Mouse (Mus musculus) B cell, adult 2 months (primary cell): ENCODE measurements at regions not wholly inside any gene's neighbourhood (a gene's known extent, or its start where the extent isn't known, plus 50 kb on each side); places are given as distances from the start of the nearest gene placed in this dataset.

ENCODE experiments used
- DNase-seq, 2 experiments: peaks; one replicate each; pipeline ENCODE4 v3.0.0; 2022

DNA sequence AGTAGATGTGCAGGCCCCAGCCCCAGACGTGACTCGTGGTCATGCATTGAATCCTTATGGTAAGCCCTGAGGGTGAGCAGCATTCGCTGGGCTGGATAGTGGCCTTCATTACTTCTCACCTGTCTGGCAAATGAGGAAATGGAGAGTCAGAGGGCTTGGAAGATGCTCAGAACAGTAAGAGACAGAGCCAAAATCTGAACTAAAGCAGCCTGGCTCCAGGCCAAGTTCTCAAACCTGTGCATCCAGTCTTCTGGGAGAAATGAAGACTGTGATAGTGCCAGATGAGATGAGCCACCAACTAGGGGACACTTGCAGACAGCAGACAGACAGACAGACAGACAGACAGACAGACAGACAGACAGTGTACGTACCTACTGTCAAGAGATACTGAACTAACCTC, 137.1 kb downstream of the Wscd1 start:
- DNase-seq = no peak

DNA sequence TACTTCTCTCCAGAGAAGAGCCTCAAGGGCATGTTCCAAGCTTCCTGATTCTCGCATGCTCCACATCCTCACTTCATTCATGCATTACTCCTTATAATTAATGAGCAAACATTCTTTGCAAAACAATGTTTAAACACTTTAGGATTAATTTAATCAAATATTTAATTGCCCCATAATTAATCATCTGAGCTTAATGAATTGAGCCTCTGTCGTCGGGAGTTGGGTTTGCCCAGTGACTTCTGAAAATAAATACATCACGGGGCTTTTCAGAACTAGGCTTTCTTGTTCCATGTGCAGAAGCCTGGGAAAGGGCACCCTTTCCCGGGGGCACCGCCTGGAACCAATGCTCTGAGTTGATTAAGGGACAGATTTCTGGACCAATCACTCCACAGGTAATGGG, 135.1 kb downstream of the Wscd1 start:
- DNase-seq = no peak

DNA sequence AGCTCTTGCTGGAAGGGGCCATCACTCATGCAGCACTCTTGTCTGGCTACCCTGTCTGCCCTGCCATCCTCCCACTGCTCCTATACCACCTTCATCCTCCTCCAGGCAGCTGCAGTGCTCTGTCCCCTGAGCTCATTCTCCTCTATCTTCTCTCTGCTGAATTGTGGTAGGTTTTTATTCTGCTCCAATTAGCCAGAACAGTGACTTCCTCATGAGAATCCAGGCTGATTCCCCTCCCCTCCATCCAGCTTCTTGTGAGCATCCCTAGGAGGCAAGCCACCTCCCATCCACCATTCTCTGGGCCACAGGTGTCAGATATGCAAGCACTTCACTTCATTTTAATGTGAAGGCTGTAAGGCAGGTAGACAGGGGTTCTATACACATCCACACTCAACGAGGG, 132.1 kb downstream of the Wscd1 start:
- DNase-seq = no peak

DNA sequence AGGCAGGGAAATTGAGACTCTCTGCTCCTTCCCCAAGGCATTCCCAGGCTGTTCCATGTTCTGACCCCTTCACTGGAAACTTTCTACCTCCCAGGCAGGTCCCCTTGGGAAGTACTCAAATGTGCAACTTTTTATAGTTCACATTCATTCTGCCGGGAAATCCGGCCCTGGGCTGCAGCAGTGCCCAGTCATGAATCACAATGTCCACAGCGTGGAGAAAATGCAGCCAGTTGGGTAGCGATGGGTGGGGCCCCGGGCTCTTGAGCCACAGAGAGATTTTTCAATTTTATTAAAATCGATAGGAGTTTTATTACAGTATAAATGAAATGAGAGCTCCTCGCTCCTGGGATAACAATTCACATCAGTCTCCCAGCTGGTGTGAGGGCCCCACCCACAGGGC, 121.6 kb downstream of the Wscd1 start:
- no peak for DNase-seq

DNA sequence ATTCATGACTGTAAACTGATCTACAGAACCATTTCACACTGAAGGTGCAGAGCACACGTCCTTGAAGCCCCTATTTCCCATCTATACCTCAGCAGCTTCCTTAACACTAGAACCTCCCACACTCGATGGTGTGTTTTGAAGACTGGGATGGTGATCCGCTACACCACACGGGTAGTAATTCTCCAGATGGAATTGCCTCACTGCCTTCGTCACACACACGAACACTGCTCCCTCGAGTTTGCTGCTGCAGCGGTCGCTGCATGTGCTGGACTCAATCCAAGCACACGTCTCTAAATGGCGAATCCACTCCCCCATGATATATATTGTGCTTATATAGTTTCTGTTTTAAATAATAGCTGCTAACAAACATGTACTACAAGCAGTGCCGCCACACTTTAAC, 117.0 kb downstream of the Wscd1 start:
- DNase-seq = no peak

GRCm38 (mm10) chr11:71857926-71858325, 108.2 kb downstream of the Wscd1 start:
- DNase-seq = no peak

GRCm38 (mm10) chr11:71855557-71855956, 105.8 kb downstream of the Wscd1 start:
- no peak for DNase-seq

- DNase-seq = no peak
These were observed 105.3 kb downstream of the Wscd1 start for GRCm38 (mm10) chr11:71855058-71855457.

DNA sequence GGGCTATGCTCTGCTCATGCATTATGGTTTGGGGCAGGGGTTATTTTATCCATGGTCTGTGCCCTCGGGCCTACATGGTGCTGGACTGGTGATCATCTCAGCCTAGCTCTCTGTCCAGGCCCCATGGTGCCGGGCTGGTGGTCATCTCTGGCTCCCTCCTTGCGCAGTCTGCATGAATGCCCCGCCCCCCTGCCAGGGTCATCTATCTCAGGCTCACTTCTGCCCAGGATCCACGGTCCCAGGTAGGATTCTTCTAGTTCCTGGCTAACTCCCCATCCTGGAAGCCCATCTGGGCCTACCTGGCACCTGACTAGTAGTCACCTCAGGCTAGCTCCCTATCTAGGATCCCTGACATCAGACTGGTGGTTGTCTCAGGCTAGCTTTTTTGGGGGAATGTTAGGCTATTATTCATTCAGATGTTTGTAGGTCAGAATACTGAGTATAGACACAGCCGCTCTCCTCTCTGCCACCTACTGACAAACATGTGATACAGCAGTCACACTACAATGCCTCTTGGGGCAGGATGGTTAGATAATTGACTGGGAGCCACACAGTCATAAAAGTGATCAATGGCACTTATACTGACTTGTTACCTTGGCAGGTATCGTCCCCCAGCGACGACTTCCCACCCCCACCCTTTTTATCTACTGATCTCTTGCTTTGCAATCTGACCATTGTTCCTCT, 98.1 kb downstream of the Wscd1 start:
- DNase-seq = no peak

DNA sequence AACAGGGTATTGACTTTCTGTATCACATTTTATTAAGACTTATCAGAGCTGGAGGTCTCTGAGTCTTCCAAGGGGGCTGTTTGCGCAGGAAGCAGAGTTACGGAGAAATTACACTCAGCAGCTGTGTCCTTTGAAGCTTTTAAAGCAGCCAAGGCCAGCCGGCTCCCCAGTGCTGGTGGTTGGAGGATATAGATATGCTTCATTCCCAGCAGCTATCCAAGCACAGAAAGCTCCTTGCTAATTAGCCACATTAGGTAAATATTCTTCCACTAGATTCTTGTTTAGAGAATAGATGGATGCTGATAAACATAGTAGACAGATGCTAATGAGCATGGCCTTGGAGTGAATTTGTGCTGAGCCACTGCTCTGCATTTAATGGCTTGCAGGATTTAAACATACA, 96.8 kb downstream of the Wscd1 start:
- no peak for DNase-seq

DNA sequence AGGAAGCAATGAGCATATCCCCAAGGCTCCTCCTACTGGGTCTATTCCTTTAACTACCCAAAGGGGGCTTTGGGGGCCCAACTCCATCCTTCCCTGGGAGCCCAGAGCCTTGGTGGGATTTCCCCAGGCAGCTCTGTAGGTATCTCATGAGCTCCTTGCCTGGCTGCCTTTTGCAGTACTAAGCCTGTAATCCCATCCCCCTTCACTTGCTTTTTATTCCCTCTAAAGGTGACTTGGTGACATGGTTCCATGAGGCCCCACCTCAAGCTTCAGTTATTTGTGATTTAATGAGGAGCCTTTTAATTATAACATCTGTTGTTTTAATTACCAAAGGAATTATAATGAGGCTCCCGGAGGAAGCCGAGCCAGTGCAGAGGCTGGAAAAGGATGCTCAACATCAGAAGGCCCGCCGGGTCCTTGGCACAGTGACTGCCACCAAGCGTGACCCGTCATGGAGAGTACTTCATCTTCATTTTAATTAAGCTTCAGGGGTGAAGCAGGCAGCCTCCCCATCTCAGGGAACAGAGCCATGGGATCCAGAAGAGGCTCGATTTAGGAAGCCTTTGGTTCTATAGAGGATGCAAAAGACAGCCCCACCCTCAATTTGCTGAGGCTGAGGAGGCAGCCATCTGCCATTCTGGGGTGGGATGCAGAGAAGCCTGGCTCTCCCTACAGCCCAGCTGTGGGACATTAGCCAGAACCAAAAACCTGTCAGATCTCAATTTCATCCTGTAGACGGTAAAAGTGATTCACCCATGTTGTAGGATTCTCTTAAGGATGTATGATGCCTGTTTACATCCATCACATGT, 91.1 kb downstream of the Wscd1 start:
- DNase-seq = no peak
